ENCODE assay signal across 10 mouse cellular contexts in genomic region chr2:142698650-142699049, GRCm38 (mm10).
DNase-seq lines count a peak whose midpoint lies in the region; ATAC-seq lines count a peak whose summit lies in the region.
"Had no signal": no experiment of that assay in that cellular context is flagged by ENCODE, and none has a peak within 500 bp of the region (broad histone marks: within the 10 kb centered on the region; RNA-seq: fewer than 3 reads in every experiment).

No protein-coding gene starts in this region.

- no peaks in the 10 kb centered on the region for H3K36me3 ChIP-seq in hindbrain, embryonic 14.5 days (replicated peaks; ENCODE audit: control insufficient read depth, insufficient read depth)
- no peaks in the 10 kb centered on the region for H3K36me3 ChIP-seq in hindbrain, embryonic 12.5 days
- H3K36me3 ChIP-seq: neural tube, embryonic 12.5 days had no signal

- H3K27ac ChIP-seq in hindbrain, embryonic 14.5 days = no peak overlapping the region
- H3K27ac ChIP-seq in hindbrain, embryonic 12.5 days = no peak overlapping the region
- H3K27ac ChIP-seq: neural tube, embryonic 12.5 days had no signal

- DNase-seq in hindbrain, embryonic 14.5 days (ENCODE audit: low spot score) = peak; percentile 42
- peak; percentile 39 for DNase-seq in adipocyte (ENCODE audit: low spot score)
- DNase-seq in cerebellum, postnatal 14 days = peak; percentile 75 to 84
- peak; percentile 17 to 50 for DNase-seq in kidney, postnatal 36 days
- DNase-seq in embryo, embryonic 10.5 days (ENCODE audit: low spot score) = no peak
- no peak for DNase-seq in thymus, postnatal 14 days
- DNase-seq in urinary bladder, postnatal 25 days (ENCODE audit: low spot score) = no peak

- H3K9me3 ChIP-seq in hindbrain, embryonic 14.5 days (ENCODE audit: control insufficient read depth, low read length) = no peaks in the 10 kb centered on the region
- no peaks in the 10 kb centered on the region for H3K9me3 ChIP-seq in hindbrain, embryonic 12.5 days (replicated peaks)
- H3K9me3 ChIP-seq: G1E; neural tube, embryonic 12.5 days had no signal

- no peaks in the 10 kb centered on the region for H3K4me1 ChIP-seq in hindbrain, embryonic 14.5 days (replicated peaks; ENCODE audit: control insufficient read depth, insufficient read depth, low read length)
- H3K4me1 ChIP-seq in hindbrain, embryonic 12.5 days = no peaks in the 10 kb centered on the region; the same call in 1 of the 2 replicates
- H3K4me1 ChIP-seq: neural tube, embryonic 12.5 days had no signal

- no peak overlapping the region for H3K4me3 ChIP-seq in hindbrain, embryonic 14.5 days (replicated peaks; ENCODE audit: low read length)
- H3K4me3 ChIP-seq in hindbrain, embryonic 12.5 days = no peak overlapping the region
- H3K4me3 ChIP-seq: neural tube, embryonic 12.5 days had no signal

- peak; percentile 54; the same call in 1 of the 2 replicates for ATAC-seq in hindbrain, embryonic 14.5 days (ENCODE audit: low FRiP score)
- no peak for ATAC-seq in hindbrain, embryonic 12.5 days (ENCODE audit: low FRiP score)

- WGBS in hindbrain, embryonic 14.5 days = 51% methylated on average over 3 of the region's 3 CpGs
- 81% methylated on average over 3 of the region's 3 CpGs for WGBS in hindbrain, embryonic 12.5 days

- no peak overlapping the region for H3K9ac ChIP-seq in hindbrain, embryonic 14.5 days
- no peak overlapping the region for H3K9ac ChIP-seq in hindbrain, embryonic 12.5 days
- H3K9ac ChIP-seq: neural tube, embryonic 12.5 days had no signal

- H3K27me3 ChIP-seq in hindbrain, embryonic 14.5 days (ENCODE audit: control insufficient read depth, insufficient read depth, low read length) = no peaks in the 10 kb centered on the region
- 0 out of 2 replicates have a peak, but pooled peaks cover 2% of the 10 kb centered on the region for H3K27me3 ChIP-seq in hindbrain, embryonic 12.5 days
- H3K27me3 ChIP-seq: neural tube, embryonic 12.5 days had no signal

- H3K4me2 ChIP-seq in hindbrain, embryonic 14.5 days (replicated peaks) = no peak overlapping the region
- no peak overlapping the region for H3K4me2 ChIP-seq in hindbrain, embryonic 12.5 days (replicated peaks)
- H3K4me2 ChIP-seq: neural tube, embryonic 12.5 days had no signal

Comparison
In these comparisons a context has a peak if more than half of its experiments do, and no peak if none do; other contexts are left out.
1. DNase-seq: peak in hindbrain, embryonic 14.5 days (single experiment), adipocyte (single experiment), cerebellum, postnatal 14 days (2 of 2) and kidney, postnatal 36 days (2 of 2); none in embryo, embryonic 10.5 days (single experiment), thymus, postnatal 14 days (single experiment) and urinary bladder, postnatal 25 days (single experiment).